In the genomic region with DNA sequence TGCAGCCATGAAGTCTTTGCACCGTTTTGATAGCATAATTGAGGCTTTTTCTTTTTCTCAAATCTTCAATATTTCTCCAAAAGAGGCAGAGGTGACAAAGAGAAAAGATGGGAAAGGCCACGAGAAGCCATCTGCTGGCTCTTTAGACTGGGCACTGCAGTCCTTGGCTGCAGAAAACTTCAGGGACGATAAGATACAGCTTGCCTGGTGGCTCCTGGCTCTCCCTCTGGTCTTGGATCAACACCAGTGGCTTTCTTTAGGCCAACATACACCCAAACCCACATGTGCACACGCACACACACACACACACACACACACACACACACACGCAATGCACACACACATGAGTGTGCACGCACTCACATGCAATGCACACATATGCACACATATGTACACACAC, we compare ENCODE assay signal across 15 mouse cellular contexts.
DNase-seq lines count a peak whose midpoint lies in the region; ATAC-seq and TF ChIP-seq lines count a peak whose summit lies in the region.
"Had no signal": no experiment of that assay in that cellular context is flagged by ENCODE, and none has a peak within 500 bp of the region (broad histone marks: within the 10 kb centered on the region; RNA-seq: fewer than 3 reads in every experiment).

No protein-coding gene starts in this region.

- ATAC-seq in forebrain, embryonic 16.5 days = no peak
- no peak for ATAC-seq in forebrain, embryonic 13.5 days
- ATAC-seq in hindbrain, embryonic 13.5 days (ENCODE audit: low FRiP score) = no peak
- no peak for ATAC-seq in hindbrain, embryonic 16.5 days
- ATAC-seq in midbrain, embryonic 13.5 days = no peak
- ATAC-seq: intestine, embryonic 15.5 days had no signal

- no peak for TF ChIP-seq CTCF in cerebellum, adult 2 months (IDR thresholded peaks at IDR 0.05; ENCODE audit: borderline replicate concordance, insufficient read depth, low read depth, low read length)

- H3K4me2 ChIP-seq in forebrain, embryonic 16.5 days (ENCODE audit: low read length) = no peak overlapping the region
- H3K4me2 ChIP-seq in forebrain, embryonic 13.5 days = no peak overlapping the region
- H3K4me2 ChIP-seq in hindbrain, embryonic 13.5 days = no peak overlapping the region
- H3K4me2 ChIP-seq in hindbrain, embryonic 16.5 days (ENCODE audit: low read length) = no peak overlapping the region
- H3K4me2 ChIP-seq in midbrain, embryonic 13.5 days (replicated peaks) = no peak overlapping the region
- H3K4me2 ChIP-seq: intestine, embryonic 15.5 days; neural tube, embryonic 12.5 days had no signal

- H3K9ac ChIP-seq in forebrain, embryonic 16.5 days (replicated peaks; ENCODE audit: low read depth, low read length) = no peak overlapping the region
- H3K9ac ChIP-seq in forebrain, embryonic 13.5 days = no peak overlapping the region
- H3K9ac ChIP-seq in hindbrain, embryonic 13.5 days = no peak overlapping the region
- H3K9ac ChIP-seq in hindbrain, embryonic 16.5 days (ENCODE audit: low read depth, low read length) = no peak overlapping the region
- H3K9ac ChIP-seq in midbrain, embryonic 13.5 days (replicated peaks) = no peak overlapping the region
- H3K9ac ChIP-seq: intestine, embryonic 15.5 days; neural tube, embryonic 12.5 days had no signal

- WGBS in cerebellum, adult 2 months = 40% methylated on average over 6 of the region's 6 CpGs
- 56% methylated on average over 6 of the region's 6 CpGs for WGBS in forebrain, embryonic 16.5 days
- 63% methylated on average over 6 of the region's 6 CpGs for WGBS in forebrain, embryonic 13.5 days
- 65% methylated on average over 6 of the region's 6 CpGs for WGBS in hindbrain, embryonic 13.5 days
- 61% methylated on average over 6 of the region's 6 CpGs for WGBS in hindbrain, embryonic 16.5 days
- 65% methylated on average over 6 of the region's 6 CpGs for WGBS in midbrain, embryonic 13.5 days
- 70% methylated on average over 6 of the region's 6 CpGs for WGBS in midbrain, embryonic 10.5 days

- peak overlapping the region; percentile 87 for H3K27ac ChIP-seq in cerebellum, adult 2 months (ENCODE audit: insufficient read depth, low read length)
- peak overlapping the region; percentile 51 for H3K27ac ChIP-seq in forebrain, embryonic 16.5 days (ENCODE audit: low read length)
- no peak overlapping the region; the same call in 1 of the 2 replicates for H3K27ac ChIP-seq in forebrain, embryonic 13.5 days
- H3K27ac ChIP-seq in hindbrain, embryonic 13.5 days = peak overlapping the region; percentile 71
- H3K27ac ChIP-seq in hindbrain, embryonic 16.5 days (ENCODE audit: low read depth, low read length) = no peak overlapping the region; the same call in 1 of the 2 replicates
- H3K27ac ChIP-seq in midbrain, embryonic 13.5 days = 0 out of 2 replicates have a peak overlapping the region, but pooled peaks have one; percentile 39
- H3K27ac ChIP-seq in midbrain, embryonic 10.5 days (replicated peaks) = no peak overlapping the region
- H3K27ac ChIP-seq: intestine, embryonic 15.5 days; neural tube, embryonic 12.5 days; stomach, postnatal 0 days had no signal

- no peaks in the 10 kb centered on the region for H3K27me3 ChIP-seq in cerebellum, adult 2 months (ENCODE audit: control insufficient read depth, insufficient read depth, low read length)
- no peaks in the 10 kb centered on the region for H3K27me3 ChIP-seq in forebrain, embryonic 16.5 days (replicated peaks; ENCODE audit: control insufficient read depth, insufficient read depth, low read length)
- no peaks in the 10 kb centered on the region for H3K27me3 ChIP-seq in forebrain, embryonic 13.5 days
- H3K27me3 ChIP-seq in hindbrain, embryonic 13.5 days = no peaks in the 10 kb centered on the region
- H3K27me3 ChIP-seq in hindbrain, embryonic 16.5 days (replicated peaks; ENCODE audit: control insufficient read depth, insufficient read depth, low read length) = no peaks in the 10 kb centered on the region
- no peaks in the 10 kb centered on the region for H3K27me3 ChIP-seq in midbrain, embryonic 13.5 days
- H3K27me3 ChIP-seq in midbrain, embryonic 10.5 days (ENCODE audit: low read depth, poor library complexity, severe bottlenecking) = peaks cover 5% of the 10 kb centered on the region; the same call in 1 of the 2 replicates
- H3K27me3 ChIP-seq: intestine, embryonic 15.5 days; neural tube, embryonic 12.5 days had no signal

- no peaks in the 10 kb centered on the region for H3K36me3 ChIP-seq in forebrain, embryonic 16.5 days (ENCODE audit: control insufficient read depth, insufficient read depth)
- no peaks in the 10 kb centered on the region for H3K36me3 ChIP-seq in forebrain, embryonic 13.5 days (ENCODE audit: poor library complexity, severe bottlenecking)
- H3K36me3 ChIP-seq in hindbrain, embryonic 13.5 days = no peaks in the 10 kb centered on the region
- H3K36me3 ChIP-seq in hindbrain, embryonic 16.5 days (ENCODE audit: control insufficient read depth, insufficient read depth, low read length) = no peaks in the 10 kb centered on the region
- no peaks in the 10 kb centered on the region for H3K36me3 ChIP-seq in midbrain, embryonic 13.5 days
- no peaks in the 10 kb centered on the region for H3K36me3 ChIP-seq in midbrain, embryonic 10.5 days
- H3K36me3 ChIP-seq: intestine, embryonic 15.5 days; neural tube, embryonic 12.5 days had no signal

- H3K4me1 ChIP-seq in cerebellum, adult 2 months (ENCODE audit: control insufficient read depth, insufficient read depth, low read length) = peaks cover 74% of the 10 kb centered on the region
- H3K4me1 ChIP-seq in forebrain, embryonic 16.5 days (replicated peaks; ENCODE audit: control insufficient read depth, insufficient read depth, low read length) = peaks cover 20% of the 10 kb centered on the region
- H3K4me1 ChIP-seq in forebrain, embryonic 13.5 days = peaks cover 27% of the 10 kb centered on the region
- peaks cover 45% of the 10 kb centered on the region for H3K4me1 ChIP-seq in hindbrain, embryonic 13.5 days (replicated peaks)
- H3K4me1 ChIP-seq in hindbrain, embryonic 16.5 days (ENCODE audit: control insufficient read depth, insufficient read depth, low read depth, low read length) = peaks cover 14% of the 10 kb centered on the region
- H3K4me1 ChIP-seq in midbrain, embryonic 13.5 days (replicated peaks) = peaks cover 33% of the 10 kb centered on the region
- peaks cover 56% of the 10 kb centered on the region for H3K4me1 ChIP-seq in midbrain, embryonic 10.5 days

- H3K9me3 ChIP-seq in forebrain, embryonic 16.5 days (ENCODE audit: control insufficient read depth, low read length) = no peaks in the 10 kb centered on the region
- H3K9me3 ChIP-seq in forebrain, embryonic 13.5 days (replicated peaks) = no peaks in the 10 kb centered on the region
- no peaks in the 10 kb centered on the region for H3K9me3 ChIP-seq in hindbrain, embryonic 13.5 days
- H3K9me3 ChIP-seq in hindbrain, embryonic 16.5 days (ENCODE audit: control insufficient read depth, low read length) = no peaks in the 10 kb centered on the region
- no peaks in the 10 kb centered on the region for H3K9me3 ChIP-seq in midbrain, embryonic 13.5 days
- H3K9me3 ChIP-seq in midbrain, embryonic 10.5 days (replicated peaks) = no peaks in the 10 kb centered on the region
- H3K9me3 ChIP-seq: intestine, embryonic 15.5 days; neural tube, embryonic 12.5 days had no signal

- DNase-seq in cerebellum, adult 2 months = peak in 1 of 2 experiments; percentile 52
- no peak for DNase-seq in cerebellum, postnatal 36 days
- DNase-seq in midbrain, embryonic 10.5 days (ENCODE audit: low spot score) = no peak
- DNase-seq: gastrocnemius, postnatal 10 days; lung, adult 2 months; lung, postnatal 36 days; right cerebral cortex, postnatal 25 days had no signal

- H3K4me3 ChIP-seq in cerebellum, adult 2 months (replicated peaks; ENCODE audit: insufficient read depth, low read depth, low read length) = no peak overlapping the region
- no peak overlapping the region for H3K4me3 ChIP-seq in forebrain, embryonic 16.5 days (replicated peaks; ENCODE audit: low read length)
- no peak overlapping the region for H3K4me3 ChIP-seq in forebrain, embryonic 13.5 days
- no peak overlapping the region for H3K4me3 ChIP-seq in hindbrain, embryonic 13.5 days
- H3K4me3 ChIP-seq in hindbrain, embryonic 16.5 days (ENCODE audit: low read length) = no peak overlapping the region
- no peak overlapping the region for H3K4me3 ChIP-seq in midbrain, embryonic 13.5 days (replicated peaks)
- H3K4me3 ChIP-seq in midbrain, embryonic 10.5 days = no peak overlapping the region
- H3K4me3 ChIP-seq: intestine, embryonic 15.5 days; neural tube, embryonic 12.5 days had no signal

- TF ChIP-seq POLR2A in cerebellum, adult 2 months (IDR thresholded peaks at IDR 0.05; ENCODE audit: borderline replicate concordance, insufficient read depth, low read length) = no peak

Comparison
In these comparisons a context has a peak if more than half of its experiments do, and no peak if none do; other contexts are left out.
1. H3K27ac ChIP-seq: peak in cerebellum, adult 2 months (single experiment), forebrain, embryonic 16.5 days (single experiment), hindbrain, embryonic 13.5 days (single experiment) and midbrain, embryonic 13.5 days (single experiment); none in forebrain, embryonic 13.5 days (single experiment), hindbrain, embryonic 16.5 days (single experiment) and midbrain, embryonic 10.5 days (single experiment).